Mouse (Mus musculus): ENCODE measurements around the gene Krt27. TPM values are rescaled to one million over a fixed set of nuclear protein-coding genes. Genes with fewer than 3 reads are reported as not detected.

The Krt27 gene
- polyA plus RNA-seq, 1 experiment from 2014 or later = not detected

DNA sequence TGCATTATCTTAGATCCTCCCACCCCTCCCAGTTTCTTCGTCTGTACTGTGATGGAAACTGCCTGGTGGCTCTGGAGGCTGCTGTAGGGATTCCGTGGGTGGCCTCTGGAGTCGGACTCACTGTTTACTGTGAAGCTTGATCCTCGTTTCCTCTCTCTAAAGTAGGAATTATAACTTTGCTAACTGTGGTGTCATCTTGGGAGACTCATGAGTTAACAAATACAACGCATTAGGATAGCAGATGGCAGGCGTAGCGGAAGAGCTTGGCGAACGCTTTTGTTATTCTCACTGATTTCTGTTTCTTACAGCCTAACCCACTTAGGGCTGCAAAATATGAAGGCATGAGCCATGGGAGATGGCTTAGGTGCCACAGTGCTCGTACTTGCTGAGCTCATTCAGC is 41.6 kb upstream of the Krt27 start:
- Histone ChIP-seq H3K9me3 (ENCODE audit: low read length) (no peaks in the 10 kb centered on the region), H3K27ac (ENCODE audit: low read depth) (no peak overlapping the region), H3K4me3 (ENCODE audit: low read depth, low read length) (no peak overlapping the region), H3K4me1 (ENCODE audit: insufficient read depth) (no peaks in the 10 kb centered on the region), H3K27me3 (ENCODE audit: insufficient read depth, low read length) (0 out of 2 replicates have a peak, but pooled peaks cover 4% of the 10 kb centered on the region), H3K36me3 (replicated peaks; ENCODE audit: insufficient read depth, low read length) (no peaks in the 10 kb centered on the region), H3K9ac (replicated peaks) (no peak overlapping the region), H3K4me2 (ENCODE audit: low read depth, low read length) (no peak overlapping the region)
- TF ChIP-seq EP300 (IDR thresholded peaks at IDR 0.05; ENCODE audit: low read depth) = no peak
- no peak for TF ChIP-seq CTCF (IDR thresholded peaks at IDR 0.05; ENCODE audit: low read depth)
- WGBS (ENCODE audit: insufficient replicate concordance) = 74% methylated on average over 10 of the region's 10 CpGs
- no peak for ATAC-seq
- no peak for DNase-seq

DNA sequence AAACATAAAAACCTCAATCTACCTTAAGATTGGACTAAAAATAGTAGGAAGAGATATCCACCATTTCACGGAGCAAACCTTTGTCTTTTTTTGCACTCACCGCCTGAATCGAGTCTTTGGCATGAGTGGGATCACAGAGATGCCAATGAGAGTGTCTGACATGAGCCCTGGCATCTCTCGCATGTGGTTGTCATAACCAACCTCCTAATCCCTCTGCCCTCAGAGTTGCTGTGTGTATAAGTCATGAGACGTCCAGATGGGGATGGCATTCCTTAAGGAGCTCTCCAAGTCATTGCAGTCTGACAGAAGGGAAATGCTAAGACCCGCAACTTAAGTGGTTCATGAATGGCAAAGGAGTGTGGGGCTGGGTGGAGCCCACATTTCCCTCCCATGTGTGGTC is 40.5 kb upstream of the Krt27 start:
- Histone ChIP-seq H3K36me3 (replicated peaks; ENCODE audit: insufficient read depth, low read length) (no peaks in the 10 kb centered on the region), H3K9ac (replicated peaks) (no peak overlapping the region), H3K27me3 (ENCODE audit: insufficient read depth, low read length) (0 out of 2 replicates have a peak, but pooled peaks cover 4% of the 10 kb centered on the region), H3K4me2 (ENCODE audit: low read depth, low read length) (no peak overlapping the region), H3K4me3 (ENCODE audit: low read depth, low read length) (no peak overlapping the region), H3K27ac (ENCODE audit: low read depth) (no peak overlapping the region), H3K4me1 (ENCODE audit: insufficient read depth) (no peaks in the 10 kb centered on the region), H3K9me3 (ENCODE audit: low read length) (no peaks in the 10 kb centered on the region)
- ATAC-seq = no peak
- DNase-seq = no peak
- 74% methylated on average over 6 of the region's 6 CpGs for WGBS (ENCODE audit: insufficient replicate concordance)
- TF ChIP-seq EP300 (IDR thresholded peaks at IDR 0.05; ENCODE audit: low read depth) = no peak
- TF ChIP-seq CTCF (IDR thresholded peaks at IDR 0.05; ENCODE audit: low read depth) = no peak

- Histone ChIP-seq H3K4me1 (ENCODE audit: insufficient read depth) (no peaks in the 10 kb centered on the region), H3K27me3 (ENCODE audit: insufficient read depth, low read length) (0 out of 2 replicates have a peak, but pooled peaks cover 4% of the 10 kb centered on the region), H3K4me3 (ENCODE audit: low read depth, low read length) (no peak overlapping the region), H3K9me3 (ENCODE audit: low read length) (no peaks in the 10 kb centered on the region), H3K9ac (replicated peaks) (no peak overlapping the region), H3K27ac (ENCODE audit: low read depth) (no peak overlapping the region), H3K4me2 (ENCODE audit: low read depth, low read length) (no peak overlapping the region), H3K36me3 (replicated peaks; ENCODE audit: insufficient read depth, low read length) (no peaks in the 10 kb centered on the region)
- no peak for TF ChIP-seq CTCF (IDR thresholded peaks at IDR 0.05; ENCODE audit: low read depth)
- no peak for TF ChIP-seq EP300 (IDR thresholded peaks at IDR 0.05; ENCODE audit: low read depth)
- WGBS (ENCODE audit: insufficient replicate concordance) = 57% methylated on average over 7 of the region's 7 CpGs
- DNase-seq (no peak), ATAC-seq (no peak)
Measured at GRCm38 (mm10) chr11:99390866-99391265, 40.0 kb upstream of the Krt27 start.

DNA sequence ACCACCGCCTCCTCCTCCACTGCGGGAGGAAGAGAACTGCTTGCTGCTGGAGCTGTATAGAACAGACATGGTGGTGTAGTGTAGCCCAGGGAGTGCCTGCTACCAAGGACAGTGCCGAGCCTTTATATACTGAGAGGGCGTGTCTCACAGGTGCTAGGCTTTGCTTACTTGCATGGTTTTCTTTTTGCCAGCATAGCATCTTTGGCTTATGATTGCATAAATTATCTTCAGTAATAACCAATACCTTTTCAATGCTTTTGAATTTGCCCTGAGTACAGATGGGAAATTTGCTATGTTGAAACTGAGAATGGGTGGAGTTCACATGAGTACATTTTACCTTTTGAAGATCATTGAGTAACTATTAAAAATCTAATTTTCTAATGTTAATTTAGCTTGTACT is 38.4 kb upstream of the Krt27 start, which contains the start of gene Krt10:
Krt10 (minus strand) TSS at position 101 of the 400 bp plus-strand sequence.
- no peak for ATAC-seq
- Histone ChIP-seq H3K27ac (ENCODE audit: low read depth) (no peak within 1 kb of the TSS), H3K4me3 (ENCODE audit: low read depth, low read length) (no peak within 1 kb of the TSS), H3K4me1 (ENCODE audit: insufficient read depth) (no peaks in the 10 kb centered on the region), H3K4me2 (ENCODE audit: low read depth, low read length) (no peak within 1 kb of the TSS), H3K36me3 (replicated peaks; ENCODE audit: insufficient read depth, low read length) (no peaks in the 10 kb centered on the region), H3K9me3 (ENCODE audit: low read length) (no peaks in the 10 kb centered on the region), H3K9ac (replicated peaks) (no peak within 1 kb of the TSS), H3K27me3 (ENCODE audit: insufficient read depth, low read length) (0 out of 2 replicates have a peak, but pooled peaks cover 4% of the 10 kb centered on the region)
- 77% methylated on average over 4 of the region's 4 CpGs for WGBS (ENCODE audit: insufficient replicate concordance)
- TF ChIP-seq EP300 (IDR thresholded peaks at IDR 0.05; ENCODE audit: low read depth) = no peak
- no peak for TF ChIP-seq CTCF (IDR thresholded peaks at IDR 0.05; ENCODE audit: low read depth)
- no peak for DNase-seq

DNA sequence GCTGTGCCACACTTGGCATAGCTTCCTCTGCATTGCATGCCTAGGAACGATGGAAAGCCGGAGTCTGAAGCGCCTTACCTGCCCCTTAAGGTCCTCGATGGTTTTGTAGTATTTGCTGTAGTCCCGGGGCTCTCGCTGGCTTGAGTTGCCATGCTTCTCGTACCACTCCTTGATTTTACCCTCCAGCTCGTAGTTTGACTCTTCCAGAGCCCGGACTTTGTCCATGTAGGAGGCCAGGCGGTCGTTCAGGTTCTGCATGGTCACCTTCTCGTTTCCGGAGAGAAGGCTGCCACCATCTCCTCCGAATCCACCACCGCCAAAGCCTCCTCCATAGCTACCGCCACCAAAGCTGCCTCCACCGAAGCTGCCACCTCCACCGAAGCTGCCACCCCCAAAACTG is 37.8 kb upstream of the Krt27 start:
- Histone ChIP-seq H3K36me3 (replicated peaks; ENCODE audit: insufficient read depth, low read length) (no peaks in the 10 kb centered on the region), H3K9ac (replicated peaks) (no peak overlapping the region), H3K9me3 (ENCODE audit: low read length) (no peaks in the 10 kb centered on the region), H3K4me3 (ENCODE audit: low read depth, low read length) (no peak overlapping the region), H3K4me2 (ENCODE audit: low read depth, low read length) (no peak overlapping the region), H3K4me1 (ENCODE audit: insufficient read depth) (no peaks in the 10 kb centered on the region), H3K27me3 (ENCODE audit: insufficient read depth, low read length) (0 out of 2 replicates have a peak, but pooled peaks cover 4% of the 10 kb centered on the region), H3K27ac (ENCODE audit: low read depth) (no peak overlapping the region)
- WGBS (ENCODE audit: insufficient replicate concordance) = 84% methylated on average over 18 of the region's 18 CpGs
- DNase-seq (no peak), ATAC-seq (no peak)
- no peak for TF ChIP-seq EP300 (IDR thresholded peaks at IDR 0.05; ENCODE audit: low read depth)
- TF ChIP-seq CTCF (IDR thresholded peaks at IDR 0.05; ENCODE audit: low read depth) = no peak

DNA sequence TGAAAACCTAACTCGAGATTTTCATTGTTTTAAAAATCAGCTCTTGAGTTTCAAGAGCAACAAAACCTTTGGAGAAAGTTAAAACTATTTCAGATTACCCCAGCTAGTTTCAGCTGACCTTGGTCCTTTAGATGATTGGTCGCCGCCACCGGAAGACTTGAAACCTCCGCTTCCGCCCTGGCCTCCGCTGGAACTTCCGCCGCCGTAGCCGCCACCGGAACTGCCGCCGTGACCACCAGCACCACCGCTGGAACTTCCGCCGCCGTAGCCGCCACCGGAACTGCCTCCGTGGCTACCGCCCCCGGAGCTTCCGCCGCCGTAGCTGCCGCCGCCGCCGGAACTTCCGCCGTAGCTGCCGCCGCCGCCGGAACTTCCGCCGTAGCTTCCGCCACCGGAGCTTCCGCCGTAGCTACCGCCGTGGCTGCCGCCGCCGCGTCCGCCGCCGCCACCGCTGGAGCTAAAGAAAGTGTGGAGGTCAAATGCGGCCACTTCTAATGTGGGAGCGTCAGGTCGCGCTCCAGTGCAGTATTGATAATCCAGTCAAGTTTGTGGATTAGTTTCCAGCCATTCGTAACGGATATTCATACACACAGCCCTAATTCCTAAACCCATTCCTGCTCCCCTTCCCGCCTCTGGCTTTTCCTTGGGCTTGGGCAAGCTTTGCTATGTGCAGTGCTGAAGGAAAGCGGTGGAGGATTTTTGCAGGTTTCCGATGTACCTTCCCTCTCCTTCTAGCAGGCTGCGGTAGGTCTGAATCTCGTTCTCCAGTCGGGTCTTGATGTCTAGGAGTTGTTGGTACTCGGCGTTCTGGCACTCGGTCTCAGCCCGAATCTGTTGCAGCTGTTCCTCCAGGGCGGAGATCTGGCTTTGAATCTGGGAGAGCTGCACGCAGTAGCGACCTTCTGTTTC is 35.2 kb upstream of the Krt27 start:
- Histone ChIP-seq H3K4me1 (ENCODE audit: insufficient read depth) (no peaks in the 10 kb centered on the region), H3K27ac (ENCODE audit: low read depth) (peak overlapping the region; percentile 93), H3K36me3 (replicated peaks; ENCODE audit: insufficient read depth, low read length) (no peaks in the 10 kb centered on the region), H3K9ac (replicated peaks) (peak overlapping the region; percentile 66), H3K27me3 (ENCODE audit: insufficient read depth, low read length) (0 out of 2 replicates have a peak, but pooled peaks cover 4% of the 10 kb centered on the region), H3K9me3 (ENCODE audit: low read length) (no peaks in the 10 kb centered on the region), H3K4me3 (ENCODE audit: low read depth, low read length) (peak overlapping the region; percentile 60), H3K4me2 (ENCODE audit: low read depth, low read length) (peak overlapping the region; percentile 70)
- peak; percentile 32; the same call in 1 of the 2 replicates for TF ChIP-seq EP300 (IDR thresholded peaks at IDR 0.05; ENCODE audit: low read depth)
- TF ChIP-seq CTCF (IDR thresholded peaks at IDR 0.05; ENCODE audit: low read depth) = no peak
- peak; percentile 87 for DNase-seq
- 5% methylated on average over 70 of the region's 71 CpGs for WGBS (ENCODE audit: insufficient replicate concordance)
- peak; percentile 95 for ATAC-seq

All from liver, postnatal 0 days (tissue).